Mouse (Mus musculus) thymus, postnatal 0 days (tissue): ENCODE data around the gene Fam163a. TPM values are rescaled to one million over a fixed set of nuclear protein-coding genes. Genes with fewer than 3 reads are reported as not detected.
"Not testable (repeated sequence)": the region's sequence is repeated elsewhere in the genome, so short reads cannot be mapped to it uniquely, and the experiment has no call there.

Experiments used
- DNase-seq: peaks from one replicate; pipeline ENCODE4 v3.0.0-alpha.2; 2015; ENCODE audit warnings: low spot score
- polyA plus RNA-seq: library from polyadenylated mRNA; unstranded; fragments of >200 nt; fragmentation: Nextera tagmentation; extraction: Ambion mirVana; gene quantifications from 2 replicates; pipeline ENCODE4 v1.2.1, GENCODE M21; 2015

Fam163a gene
- polyA plus RNA-seq: 0.31 and 0.33 TPM in 2 replicates

DNA sequence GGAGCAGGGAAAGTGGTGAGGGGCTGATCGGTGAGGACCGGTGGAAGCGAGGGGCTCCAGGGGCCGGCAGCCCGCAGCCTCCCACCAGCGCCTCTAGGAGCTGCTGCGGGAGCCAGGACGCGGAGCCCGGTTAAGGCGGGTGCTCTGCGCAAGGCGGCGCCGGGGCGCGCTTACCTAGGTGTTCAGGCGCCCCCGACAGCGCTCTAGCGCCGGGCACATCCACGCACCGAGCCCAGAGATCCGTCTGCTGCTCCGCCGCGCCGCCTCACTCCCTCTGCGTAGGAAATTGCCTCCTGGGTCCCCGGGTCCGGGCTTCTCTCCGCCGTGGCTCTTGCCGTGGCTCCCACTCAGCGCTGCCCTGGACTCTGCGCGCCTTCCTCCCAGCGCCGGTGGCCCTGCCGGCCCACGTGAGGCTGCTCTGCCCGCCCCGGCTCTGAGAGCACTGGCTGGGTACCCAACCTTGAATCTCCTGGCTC is at the start of gene Fam163a:
TSS of gene Fam163a (minus strand) at position 371 of the 476 bp plus-strand sequence.
- peak; percentile 16 for DNase-seq

DNA sequence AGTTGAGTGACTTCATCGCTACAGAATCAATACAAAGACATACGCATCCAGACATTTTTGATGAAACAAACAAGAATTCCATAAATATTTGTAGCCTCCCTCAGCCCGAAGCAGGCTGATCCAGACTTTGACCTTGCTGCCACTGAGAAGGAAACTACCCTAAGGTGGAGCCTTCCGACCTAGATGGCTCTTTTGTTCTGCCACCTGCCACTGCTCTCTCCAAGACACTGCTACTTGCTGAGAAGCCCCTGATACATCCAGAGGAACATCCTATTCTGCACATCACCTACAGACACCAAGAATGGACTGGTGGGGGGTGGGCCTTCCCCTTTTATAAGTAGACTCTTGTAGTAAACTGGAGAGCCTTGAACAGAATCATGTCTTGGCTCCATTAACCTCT is 46.3 kb upstream of the Fam163a start:
- not testable (repeated sequence) for DNase-seq

DNA sequence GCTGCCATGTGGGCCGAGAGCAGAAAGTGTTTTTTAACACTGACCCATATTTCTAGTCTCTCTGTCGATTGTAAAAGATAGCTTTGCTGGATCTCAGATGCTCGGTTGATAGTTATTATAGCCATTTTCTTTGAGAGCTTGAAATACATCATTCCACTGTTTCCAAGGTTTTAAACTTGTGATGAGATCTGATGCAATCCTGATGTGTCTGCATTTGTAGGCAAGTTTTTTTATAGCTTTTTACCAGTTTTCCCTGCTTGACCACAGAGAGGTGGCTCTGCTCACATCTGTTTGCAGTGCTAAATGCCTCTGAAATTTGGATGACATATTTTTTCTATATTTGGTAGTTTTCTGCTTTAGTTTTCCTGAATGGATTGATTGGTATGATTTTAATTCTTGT is 43.1 kb upstream of the Fam163a start:
- DNase-seq: no peak

DNA sequence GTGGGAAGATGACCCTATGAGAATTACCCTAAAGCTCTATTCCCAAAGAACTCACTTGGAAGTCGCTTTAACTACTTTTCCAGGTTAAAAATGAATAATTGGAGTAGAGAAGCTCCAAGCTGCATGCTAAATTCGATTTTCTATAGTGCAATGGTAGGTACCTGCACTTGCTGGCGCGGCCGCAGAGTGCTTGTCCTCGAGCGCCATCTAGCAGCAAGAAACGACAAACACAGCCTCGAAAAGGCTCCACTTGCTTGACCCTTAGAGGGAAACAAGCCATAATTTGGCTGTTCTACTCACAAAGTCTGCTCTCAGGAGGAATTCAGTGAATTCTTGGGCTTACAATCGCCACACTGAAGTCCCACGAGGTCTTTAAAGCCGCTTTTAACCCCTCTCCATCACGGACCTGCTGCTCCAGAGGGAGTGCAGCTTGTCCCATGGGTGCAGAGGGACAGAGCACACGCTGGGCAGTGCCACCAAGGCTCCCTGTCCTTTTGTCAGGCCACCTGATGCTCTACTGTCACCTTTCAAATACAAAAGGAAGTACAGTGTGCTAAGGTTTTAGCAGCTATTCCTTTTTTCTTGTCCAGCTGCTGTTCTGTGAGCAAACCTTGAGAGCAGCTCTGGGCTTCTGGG is 37.0 kb upstream of the Fam163a start:
- DNase-seq: peak; percentile 77

DNA sequence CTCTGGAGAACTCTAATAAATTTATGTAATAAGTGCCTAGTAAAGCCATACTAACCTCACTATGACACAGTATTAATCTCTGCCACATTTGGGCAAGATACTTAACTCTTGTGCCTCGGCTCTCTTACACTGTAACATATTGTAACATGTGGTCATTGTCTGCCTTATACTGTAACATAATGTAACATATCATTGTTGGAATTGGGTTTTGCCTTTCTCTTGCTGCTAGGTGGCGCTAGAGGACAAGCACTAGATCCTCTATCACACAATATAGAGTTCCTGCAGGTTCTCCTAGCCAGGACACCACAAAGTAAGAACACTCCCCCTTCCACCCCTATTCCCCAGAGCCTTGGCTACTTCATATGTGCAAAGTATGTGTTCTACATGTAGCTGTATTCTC is 36.2 kb upstream of the Fam163a start:
- peak; percentile 84 for DNase-seq

DNA sequence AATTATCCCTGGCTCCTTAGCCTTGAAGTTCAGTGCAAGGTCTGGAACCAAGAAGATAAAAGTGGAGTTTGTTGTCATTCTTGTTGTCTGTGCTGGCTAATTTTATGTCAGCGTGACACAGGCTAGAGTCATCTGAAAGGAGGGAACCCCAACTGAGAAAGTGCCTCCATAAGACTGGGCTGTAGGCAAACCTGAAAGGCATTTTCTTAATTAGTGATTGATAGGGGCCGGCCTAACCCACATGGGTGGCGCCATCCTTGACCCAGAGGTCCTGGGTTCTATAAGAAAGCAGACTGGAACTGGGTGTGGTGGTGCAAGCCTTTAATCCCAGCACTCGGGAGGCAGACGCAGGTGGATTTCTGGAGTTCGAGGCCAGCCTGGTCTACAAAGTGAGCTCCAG is 26.3 kb upstream of the Fam163a start:
- no peak for DNase-seq

DNA sequence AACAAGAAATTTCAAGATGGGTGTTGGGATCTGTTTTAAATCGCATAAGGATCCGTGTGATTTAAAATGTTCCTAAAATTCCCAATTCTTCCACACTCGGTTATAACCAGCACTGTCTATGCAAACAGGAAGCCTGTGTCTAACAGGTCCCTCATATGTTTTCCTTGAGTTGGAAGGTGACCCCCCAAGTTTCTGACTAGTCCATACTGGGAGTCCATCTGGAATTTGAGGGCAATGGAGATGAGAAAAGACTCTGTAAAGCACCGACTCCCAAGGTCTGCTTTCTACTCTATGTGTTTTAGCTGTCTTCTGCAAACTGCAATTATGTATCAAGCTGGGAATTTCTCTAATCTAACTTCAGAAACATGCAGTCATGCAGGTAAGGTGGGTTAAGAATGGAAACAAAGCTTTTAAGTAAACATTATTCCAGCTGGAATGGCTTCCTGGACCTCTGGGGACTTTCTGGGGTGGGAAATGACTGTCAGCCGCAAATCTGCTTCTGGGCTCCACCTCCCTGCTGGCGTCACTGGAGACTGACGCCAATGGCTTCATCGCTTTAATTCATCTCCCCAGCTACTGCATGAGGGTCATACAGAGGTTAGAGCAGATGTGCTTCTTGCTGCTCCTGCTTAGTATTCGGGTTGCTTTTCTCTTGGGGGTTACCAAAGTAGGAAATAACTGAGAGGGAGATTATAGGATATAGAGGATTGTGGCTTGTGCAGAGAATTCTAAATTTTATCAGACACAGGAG is 25.7 kb upstream of the Fam163a start:
- DNase-seq: no peak

DNA sequence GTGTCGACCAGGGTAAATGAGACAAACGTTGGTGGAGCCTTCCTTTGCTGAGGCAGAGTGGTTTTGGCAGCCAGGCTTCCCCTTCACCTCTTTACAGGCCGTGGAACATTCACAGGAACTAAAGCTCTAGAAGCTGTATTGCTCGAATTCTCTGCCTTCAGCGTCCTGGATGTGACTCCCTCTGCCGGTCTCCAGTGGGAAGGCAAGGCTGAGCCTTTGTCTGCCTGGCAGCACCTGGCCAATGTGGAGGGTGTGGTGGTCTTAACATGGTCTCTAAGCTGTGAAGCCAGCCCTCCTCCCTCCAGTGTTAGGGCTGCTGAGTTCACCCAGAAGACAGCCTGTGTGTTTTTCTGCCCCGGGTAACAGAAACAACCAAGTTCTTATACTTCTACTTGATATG is 24.6 kb upstream of the Fam163a start:
- DNase-seq: peak; percentile 80

DNA sequence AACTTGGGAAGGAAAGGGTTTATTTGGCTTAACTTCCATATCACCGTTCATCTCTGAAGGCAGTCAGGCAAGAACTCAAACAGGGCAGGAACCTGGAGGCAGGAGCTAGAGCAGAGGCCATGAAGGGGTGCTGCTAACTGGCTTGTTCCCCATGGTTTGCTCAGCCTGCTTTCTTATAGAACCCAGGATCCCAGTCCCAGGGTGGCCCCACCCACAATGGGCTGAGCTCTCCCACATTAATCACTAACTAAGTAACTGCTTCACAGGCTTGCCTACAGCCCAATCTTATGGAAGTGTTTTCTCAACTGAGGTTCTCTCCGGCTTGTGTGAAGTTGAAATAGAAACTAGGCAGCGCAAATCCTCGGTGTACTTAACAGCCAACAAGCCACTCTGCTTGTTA is 23.9 kb upstream of the Fam163a start:
- no peak for DNase-seq

DNA sequence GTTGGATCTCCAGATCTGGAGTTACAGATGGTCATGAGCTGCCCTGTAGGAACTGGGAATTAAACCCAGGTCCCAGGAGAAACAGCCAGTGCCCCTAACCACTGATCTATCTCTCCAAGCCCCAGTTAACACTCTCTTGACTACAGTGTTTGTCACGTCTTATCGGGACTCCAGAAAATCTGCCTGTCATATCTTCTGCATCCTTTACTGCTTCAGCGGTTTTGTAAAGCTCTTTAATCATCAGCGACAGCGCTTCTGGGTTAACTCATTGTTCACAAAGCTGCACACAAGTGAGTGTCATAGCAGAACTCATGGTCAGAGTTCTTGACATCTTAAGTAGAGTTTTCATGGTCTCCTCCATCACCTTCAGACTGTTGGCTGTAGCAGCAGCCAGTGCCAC is 22.1 kb upstream of the Fam163a start:
- no peak for DNase-seq

DNA sequence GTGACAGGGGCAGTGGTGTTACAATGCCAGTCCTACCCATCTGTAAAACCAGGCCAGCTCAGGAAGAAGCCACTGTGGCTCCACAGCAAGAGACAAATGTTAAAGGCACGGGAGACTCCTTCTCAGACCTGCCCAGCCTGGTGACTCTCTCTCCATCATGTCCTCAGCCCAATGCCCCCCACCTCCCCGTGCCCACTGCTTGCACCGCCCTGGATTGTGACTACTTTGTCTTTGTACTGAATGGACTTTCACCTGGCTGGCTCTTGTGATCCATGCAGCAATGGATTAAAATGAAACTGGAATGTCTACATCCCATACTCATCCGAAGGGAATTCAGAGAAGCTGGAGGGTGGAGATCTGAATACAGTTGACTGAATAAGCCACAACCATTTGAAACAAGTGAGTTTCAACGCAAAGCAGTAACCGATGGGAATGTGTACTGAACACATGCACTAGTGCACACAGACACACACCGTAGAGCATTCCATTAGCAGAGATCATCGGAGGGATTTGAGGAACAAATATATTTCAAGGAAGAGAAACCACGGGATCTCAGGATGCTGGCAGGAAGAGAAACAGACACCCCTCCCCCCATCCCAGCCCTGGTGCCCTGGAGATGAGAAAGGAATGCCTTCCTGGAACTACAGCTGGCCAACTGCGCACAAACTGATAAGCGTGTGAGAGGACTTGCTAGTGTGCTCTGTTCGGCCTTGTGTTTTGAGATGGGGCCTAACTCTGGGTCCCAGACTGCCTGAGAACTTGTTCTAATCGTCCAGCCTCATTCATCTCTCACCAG is 17.6 kb upstream of the Fam163a start:
- no peak for DNase-seq

DNA sequence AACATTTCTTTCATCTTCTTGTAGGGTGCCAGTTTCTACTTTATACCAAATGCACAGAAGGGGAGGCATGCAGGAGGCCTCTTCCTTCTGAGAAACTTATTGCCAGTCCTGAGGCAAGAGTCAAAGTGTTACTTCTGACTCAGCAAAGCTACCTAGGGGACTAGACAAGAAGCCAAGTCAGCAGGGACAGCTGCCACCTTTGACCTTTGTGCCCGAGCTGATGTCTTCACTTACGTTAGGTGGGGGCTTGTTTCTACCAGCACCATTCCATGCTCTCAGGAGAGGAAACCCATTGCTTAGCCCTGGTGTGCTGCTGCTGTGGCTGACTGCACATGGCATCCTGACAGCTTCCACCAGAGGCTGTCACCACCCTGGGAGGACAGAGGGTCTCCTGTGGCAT is 16.5 kb upstream of the Fam163a start:
- no peak for DNase-seq

DNA sequence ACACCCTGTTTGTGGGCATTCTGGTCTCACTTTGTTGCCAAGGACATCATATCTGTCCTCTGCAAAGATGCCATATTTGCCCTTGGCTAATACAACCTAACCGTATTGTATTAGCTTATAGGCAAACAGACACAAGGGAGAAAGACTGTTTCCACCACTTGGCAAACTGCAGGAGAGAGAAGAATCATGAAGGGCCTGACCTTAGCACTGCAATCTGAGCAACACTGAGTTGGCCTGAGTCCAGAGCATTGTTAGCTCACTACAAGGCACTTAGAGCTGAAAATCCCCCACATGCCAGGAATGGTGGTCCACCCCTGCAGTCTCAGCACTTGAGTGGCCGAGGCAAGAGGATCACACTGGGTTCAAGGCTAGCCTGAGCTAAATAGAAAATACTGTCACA is 13.7 kb upstream of the Fam163a start:
- DNase-seq: no peak

DNA sequence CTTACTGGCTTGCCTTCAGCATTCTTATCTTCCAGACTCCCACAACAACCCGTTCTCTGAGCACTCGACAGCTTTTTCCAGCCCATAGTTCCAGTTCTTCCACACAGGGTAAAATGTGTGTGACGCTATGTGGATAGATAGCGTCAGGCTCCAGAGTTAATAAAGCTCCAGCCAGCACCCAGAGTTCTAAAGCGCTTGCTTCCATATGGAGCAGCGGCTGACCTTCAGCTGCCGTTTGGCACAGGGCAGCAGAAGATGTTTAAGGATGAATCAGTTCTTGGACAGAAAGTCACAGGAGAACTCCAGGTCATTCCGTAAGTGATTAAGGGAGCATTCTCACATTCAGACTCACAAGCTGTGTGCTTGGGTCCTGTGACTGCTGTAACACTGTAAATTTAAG is 13.1 kb upstream of the Fam163a start:
- no peak for DNase-seq

DNA sequence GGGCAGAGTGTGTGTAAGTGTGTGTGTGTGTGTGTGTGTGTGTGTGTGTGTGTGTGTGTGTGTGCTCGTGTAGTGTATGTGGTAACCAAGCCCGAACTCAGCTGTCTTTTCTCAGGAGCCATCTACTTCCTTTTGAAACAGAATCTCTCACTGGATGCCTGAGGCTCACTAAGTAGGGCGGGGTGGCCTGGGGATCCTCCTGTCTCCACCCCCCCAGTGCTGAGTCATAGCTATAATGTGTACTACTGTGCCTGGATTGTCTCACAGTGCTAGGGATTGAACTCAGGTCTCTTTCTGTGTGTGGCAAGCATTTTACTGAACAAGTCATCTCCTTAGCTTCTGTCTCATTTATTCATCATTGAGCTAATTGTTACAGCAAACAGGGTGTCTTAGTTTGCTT is 12.6 kb upstream of the Fam163a start:
- peak; percentile 47 for DNase-seq

DNA sequence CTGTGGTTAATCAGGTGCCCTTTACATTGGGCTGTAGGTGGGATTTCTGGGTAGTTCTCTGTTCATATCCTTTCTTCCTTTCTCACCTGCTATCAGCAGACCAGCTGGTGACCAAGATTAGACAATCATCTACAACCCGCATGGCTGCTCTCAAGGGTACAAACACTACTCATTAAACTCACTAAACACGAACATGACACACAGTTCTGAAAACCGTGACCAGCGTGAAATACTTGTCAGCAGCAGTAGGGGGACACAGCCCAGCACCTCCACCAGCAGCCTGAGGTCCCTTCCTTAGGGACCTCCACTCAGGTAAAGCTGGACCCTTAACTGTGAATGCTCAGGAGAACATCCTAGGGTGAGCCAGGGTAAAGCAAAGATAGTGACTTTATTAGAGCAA is 11.4 kb upstream of the Fam163a start:
- no peak for DNase-seq

DNA sequence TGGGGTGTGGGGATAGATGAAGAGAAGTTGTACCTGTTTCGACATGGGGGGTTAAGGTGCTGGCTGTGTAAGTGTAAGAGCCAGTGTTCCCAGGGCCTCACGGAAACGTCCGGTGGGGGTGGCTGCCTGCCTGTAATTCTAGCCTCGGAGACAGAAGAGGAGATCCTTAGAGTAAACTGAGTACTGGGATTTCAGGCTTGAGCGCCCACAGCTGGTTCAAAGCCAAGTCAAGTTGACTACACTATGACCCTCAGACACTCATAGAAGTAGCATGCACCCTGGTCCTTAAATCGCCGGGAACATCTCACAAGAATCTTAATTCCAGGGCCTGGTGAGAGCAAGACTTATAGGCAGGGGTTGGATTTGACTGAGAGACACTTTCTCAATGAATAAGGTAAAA is 9.8 kb upstream of the Fam163a start:
- no peak for DNase-seq

DNA sequence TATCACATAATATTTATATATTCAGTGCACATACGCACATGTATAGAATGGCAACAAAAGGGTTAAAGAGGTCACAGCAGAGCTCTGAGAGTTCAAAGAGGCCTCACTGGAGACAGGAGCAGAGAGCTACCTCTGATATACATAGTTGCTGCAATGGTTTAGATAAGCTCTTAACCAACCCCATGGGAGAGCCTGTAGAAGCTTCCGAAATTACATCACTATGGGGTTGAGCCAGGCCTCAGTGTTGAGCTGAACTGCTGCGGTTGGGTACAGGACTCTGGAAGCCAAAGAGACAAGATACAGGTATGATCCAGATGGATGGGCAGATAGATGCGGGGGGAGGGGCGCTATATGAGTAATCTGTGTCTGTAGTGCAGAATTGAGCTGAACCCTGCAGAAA is 8.1 kb upstream of the Fam163a start:
- DNase-seq: no peak

DNA sequence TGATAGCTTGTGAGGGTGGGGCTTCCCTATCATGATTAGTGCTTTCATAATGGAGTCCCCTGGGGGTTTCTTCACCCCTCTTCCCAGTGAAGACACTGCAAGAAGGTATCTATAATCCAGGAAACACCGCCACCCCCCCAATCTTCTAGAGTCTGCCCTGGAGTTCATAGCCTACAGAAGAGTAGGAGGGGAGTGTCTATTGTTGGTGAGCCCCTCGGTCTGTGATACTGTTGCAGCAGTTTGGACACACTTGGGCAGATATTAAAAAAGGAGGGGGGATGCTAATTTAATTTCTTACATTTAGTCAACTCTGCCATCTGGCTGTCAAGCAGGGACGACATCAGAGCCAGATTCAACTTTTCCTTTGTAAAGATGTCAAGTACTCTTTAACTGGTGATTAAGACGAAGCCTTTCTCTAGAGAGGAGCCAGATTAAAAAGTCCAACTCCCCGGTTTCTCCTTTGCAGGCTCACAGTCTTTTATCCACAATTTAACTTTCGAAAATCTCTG is 7.0 kb upstream of the Fam163a start:
- DNase-seq: no peak

DNA sequence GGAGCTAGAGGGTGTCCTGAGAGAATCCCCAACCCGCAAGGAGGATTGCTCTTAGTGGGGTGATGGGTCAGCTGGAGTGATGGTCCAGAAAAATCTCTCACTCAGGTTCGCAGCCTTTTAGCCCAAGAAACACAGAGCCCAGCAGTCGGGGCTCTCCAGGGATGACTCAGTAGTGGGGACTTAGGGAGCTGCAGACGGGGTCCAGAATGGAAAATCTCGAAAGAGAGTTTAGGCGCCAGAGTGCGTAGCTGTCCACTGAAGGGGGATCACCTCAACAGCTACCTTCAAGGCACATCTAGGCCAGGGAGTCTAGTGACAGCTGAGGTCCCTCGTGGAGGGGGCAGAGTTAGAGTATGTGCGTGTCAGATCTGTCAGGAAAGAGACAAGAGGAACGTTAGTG is 338 bp upstream of the Fam163a start:
- no peak for DNase-seq

DNA sequence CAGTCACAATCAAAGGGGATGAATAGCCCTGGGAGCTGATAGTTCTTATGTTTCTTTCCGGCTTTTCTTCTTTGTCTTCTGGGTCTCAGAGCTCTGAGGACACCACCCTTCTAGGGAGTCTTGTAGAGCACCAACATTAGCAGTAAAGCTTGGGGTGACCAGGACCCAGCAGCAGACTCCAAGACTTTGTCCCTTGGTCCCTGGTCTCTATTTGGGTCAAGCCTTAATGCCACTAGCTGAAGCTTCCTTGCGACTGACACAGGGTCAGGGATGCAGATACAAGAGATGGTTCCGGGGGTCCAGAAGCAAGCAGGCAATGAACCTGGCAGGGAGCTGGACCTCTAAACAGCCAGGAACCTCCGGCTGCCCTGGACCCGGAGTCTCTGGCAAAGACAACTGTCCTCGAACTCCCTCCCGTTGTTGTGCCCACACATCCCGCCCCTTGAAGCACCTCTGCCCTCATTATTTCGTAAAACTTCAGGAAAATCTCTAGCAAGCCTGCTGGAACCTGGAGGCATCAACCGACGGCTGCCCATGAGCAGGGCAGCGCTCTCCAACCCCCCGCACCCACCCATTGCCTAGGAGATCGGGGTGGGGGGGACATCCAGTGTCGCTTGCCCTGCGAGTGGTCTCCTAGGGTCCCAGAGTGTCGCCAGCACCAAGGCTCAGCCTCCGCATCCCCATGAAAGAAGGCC is 718 bp downstream of the Fam163a start:
- DNase-seq: no peak
